Mouse (Mus musculus) midbrain, embryonic 10.5 days (tissue): Measurements from ENCODE around the gene Hydin. TPM values are rescaled to one million over a fixed set of nuclear protein-coding genes. Genes with fewer than 3 reads are reported as not detected.
A peak's percentile ranks its signal among the peaks of the same experiment; 100 is the strongest.

ENCODE experiments used
- DNase-seq: peaks from one replicate; pipeline ENCODE4 v3.0.0-alpha.2; 2017; ENCODE audit warnings: low spot score
- H3K27ac ChIP-seq: fragments of 300-500 bp; sonication (generic); replicated peaks from 2 replicates; pipeline ENCODE4 v1.5.1; 2016; ENCODE audit warnings: mild to moderate bottlenecking
- H3K27me3 ChIP-seq: fragments of 300-500 bp; sonication (generic); 2 replicates; pipeline ENCODE4 v1.6.1; 2016; ENCODE audit warnings: low read depth, mild to moderate bottlenecking; ENCODE audit not compliant: poor library complexity, severe bottlenecking
- H3K36me3 ChIP-seq: fragments of 300-500 bp; sonication (generic); 2 replicates; pipeline ENCODE4 v1.6.1; 2016; ENCODE audit warnings: mild to moderate bottlenecking, moderate library complexity
- H3K4me1 ChIP-seq: fragments of 300-500 bp; sonication (generic); 2 replicates; pipeline ENCODE4 v1.6.1; 2016
- H3K4me3 ChIP-seq: fragments of 300-500 bp; sonication (generic); 2 replicates; pipeline ENCODE4 v1.5.1; 2016; ENCODE audit warnings: mild to moderate bottlenecking, moderate library complexity
- H3K9me3 ChIP-seq: fragments of 300-500 bp; sonication (generic); replicated peaks from 2 replicates; pipeline ENCODE4 v1.6.1; 2016; ENCODE audit warnings: mild to moderate bottlenecking
- WGBS: fragments of 180-500 bp; shearing (Covaris S2); methylation state at CpG from one replicate; pipeline ENCODE4 v1.1.7; 2016; 5-methylcytosine and 5-hydroxymethylcytosine counted together
- polyA plus RNA-seq: library from polyadenylated mRNA; unstranded; fragments of >200 nt; fragmentation: Nextera tagmentation; extraction: Ambion mirVana; gene quantifications from 2 replicates; pipeline ENCODE4 v1.2.1, GENCODE M21; 2016

The Hydin gene
- polyA plus RNA-seq, 1 experiment from 2014 or later = 0.05 TPM

- no peak for DNase-seq
- Histone ChIP-seq H3K4me3 (no peak overlapping the region), H3K27ac (no peak overlapping the region), H3K36me3 (no peaks in the 10 kb centered on the region), H3K27me3 (no peaks in the 10 kb centered on the region), H3K9me3 (no peaks in the 10 kb centered on the region), H3K4me1 (peaks cover 9% of the 10 kb centered on the region)
- 85% methylated on average over 6 of the region's 6 CpGs for WGBS
Observed at GRCm38 (mm10) chr8:110477256-110477655, 210.5 kb downstream of the Hydin start.

- Histone ChIP-seq H3K4me3 (no peak overlapping the region), H3K36me3 (no peaks in the 10 kb centered on the region), H3K27me3 (no peaks in the 10 kb centered on the region), H3K9me3 (no peaks in the 10 kb centered on the region), H3K4me1 (peaks cover 22% of the 10 kb centered on the region), H3K27ac (no peak overlapping the region)
- WGBS = 31% methylated on average over 6 of the region's 6 CpGs
- peak; percentile 35 for DNase-seq
Observed at GRCm38 (mm10) chr8:110478576-110478975, 211.8 kb downstream of the Hydin start.

GRCm38 (mm10) chr8:110479401-110479800, 212.6 kb downstream of the Hydin start:
- WGBS = 73% methylated on average over 12 of the region's 12 CpGs
- no peak overlapping the region for H3K27ac ChIP-seq
- DNase-seq = no peak

GRCm38 (mm10) chr8:110482275-110482674, 215.5 kb downstream of the Hydin start:
- Histone ChIP-seq H3K27me3 (no peaks in the 10 kb centered on the region), H3K9me3 (no peaks in the 10 kb centered on the region), H3K4me1 (peaks cover 23% of the 10 kb centered on the region), H3K27ac (0 out of 2 replicates have a peak overlapping the region, but pooled peaks have one; percentile 28), H3K36me3 (no peaks in the 10 kb centered on the region), H3K4me3 (no peak overlapping the region)
- 12% methylated on average over 3 of the region's 3 CpGs for WGBS
- no peak for DNase-seq

More at GRCm38 (mm10) chr8:110479401-110479800, 212.6 kb downstream of the Hydin start:
- Histone ChIP-seq H3K4me1 (peaks cover 23% of the 10 kb centered on the region), H3K9me3 (no peaks in the 10 kb centered on the region), H3K4me3 (no peak overlapping the region), H3K36me3 (no peaks in the 10 kb centered on the region), H3K27me3 (no peaks in the 10 kb centered on the region)

- no peak for DNase-seq
- Histone ChIP-seq H3K4me1 (peaks cover 23% of the 10 kb centered on the region), H3K36me3 (no peaks in the 10 kb centered on the region), H3K9me3 (no peaks in the 10 kb centered on the region), H3K27me3 (no peaks in the 10 kb centered on the region), H3K27ac (no peak overlapping the region), H3K4me3 (no peak overlapping the region)
- 92% methylated on average over 13 of the region's 13 CpGs for WGBS
Observed at GRCm38 (mm10) chr8:110485234-110485633, 218.5 kb downstream of the Hydin start.

GRCm38 (mm10) chr8:110486020-110486419, 219.2 kb downstream of the Hydin start:
- 82% methylated on average over 13 of the region's 13 CpGs for WGBS
- no peaks in the 10 kb centered on the region for H3K27me3 ChIP-seq
- no peaks in the 10 kb centered on the region for H3K36me3 ChIP-seq
- peaks cover 23% of the 10 kb centered on the region for H3K4me1 ChIP-seq
- no peaks in the 10 kb centered on the region for H3K9me3 ChIP-seq
- no peak for DNase-seq
- no peak overlapping the region for H3K27ac ChIP-seq
- H3K4me3 ChIP-seq = no peak overlapping the region

GRCm38 (mm10) chr8:110487644-110488043, 220.9 kb downstream of the Hydin start:
- WGBS = 94% methylated on average over 6 of the region's 6 CpGs
- peaks cover 10% of the 10 kb centered on the region for H3K4me1 ChIP-seq
- no peaks in the 10 kb centered on the region for H3K9me3 ChIP-seq
- DNase-seq = no peak
- H3K36me3 ChIP-seq = no peaks in the 10 kb centered on the region
- no peak overlapping the region for H3K27ac ChIP-seq
- no peak overlapping the region for H3K4me3 ChIP-seq
- no peaks in the 10 kb centered on the region for H3K27me3 ChIP-seq

- Histone ChIP-seq H3K9me3 (no peaks in the 10 kb centered on the region), H3K36me3 (no peaks in the 10 kb centered on the region), H3K27ac (no peak overlapping the region), H3K4me3 (no peak overlapping the region), H3K4me1 (no peaks in the 10 kb centered on the region), H3K27me3 (no peaks in the 10 kb centered on the region)
- DNase-seq = no peak
- WGBS = 73% methylated on average over 4 of the region's 4 CpGs
Observed at GRCm38 (mm10) chr8:110489344-110489743, 222.6 kb downstream of the Hydin start.

- DNase-seq = no peak
- no peak overlapping the region for H3K4me3 ChIP-seq
- no peaks in the 10 kb centered on the region for H3K27me3 ChIP-seq
- WGBS = 88% methylated on average over 5 of the region's 5 CpGs
- no peaks in the 10 kb centered on the region for H3K36me3 ChIP-seq
- no peak overlapping the region for H3K27ac ChIP-seq
- H3K9me3 ChIP-seq = no peaks in the 10 kb centered on the region
- H3K4me1 ChIP-seq = no peaks in the 10 kb centered on the region
Observed at GRCm38 (mm10) chr8:110491118-110491517, 224.3 kb downstream of the Hydin start.

- H3K9me3 ChIP-seq = no peaks in the 10 kb centered on the region
- H3K27ac ChIP-seq = no peak overlapping the region
- WGBS = 87% methylated on average over 9 of the region's 9 CpGs
- DNase-seq = no peak
- no peak overlapping the region for H3K4me3 ChIP-seq
- no peaks in the 10 kb centered on the region for H3K36me3 ChIP-seq
- H3K4me1 ChIP-seq = peaks cover 3% of the 10 kb centered on the region
- H3K27me3 ChIP-seq = no peaks in the 10 kb centered on the region
Observed at GRCm38 (mm10) chr8:110496286-110496685, 229.5 kb downstream of the Hydin start.

GRCm38 (mm10) chr8:110500253-110500652, 233.5 kb downstream of the Hydin start:
- no peaks in the 10 kb centered on the region for H3K36me3 ChIP-seq
- H3K9me3 ChIP-seq = no peaks in the 10 kb centered on the region
- H3K27ac ChIP-seq = no peak overlapping the region
- H3K4me3 ChIP-seq = no peak overlapping the region
- H3K27me3 ChIP-seq = peaks cover 8% of the 10 kb centered on the region; the same call in 1 of the 2 replicates
- DNase-seq = peak; percentile 49
- 27% methylated on average over 10 of the region's 10 CpGs for WGBS
- H3K4me1 ChIP-seq = peaks cover 10% of the 10 kb centered on the region

- DNase-seq = no peak
- Histone ChIP-seq H3K36me3 (no peaks in the 10 kb centered on the region), H3K27ac (no peak overlapping the region), H3K27me3 (peaks cover 8% of the 10 kb centered on the region; the same call in 1 of the 2 replicates), H3K4me1 (peaks cover 10% of the 10 kb centered on the region), H3K9me3 (no peaks in the 10 kb centered on the region), H3K4me3 (no peak overlapping the region)
- 81% methylated on average over 6 of the region's 6 CpGs for WGBS
Observed at GRCm38 (mm10) chr8:110500661-110501060, 233.9 kb downstream of the Hydin start.

GRCm38 (mm10) chr8:110501330-110501729, 234.6 kb downstream of the Hydin start:
- Histone ChIP-seq H3K36me3 (no peaks in the 10 kb centered on the region), H3K4me3 (no peak overlapping the region), H3K27ac (no peak overlapping the region), H3K4me1 (peaks cover 10% of the 10 kb centered on the region), H3K9me3 (no peaks in the 10 kb centered on the region), H3K27me3 (peaks cover 8% of the 10 kb centered on the region; the same call in 1 of the 2 replicates)
- DNase-seq = no peak
- 87% methylated on average over 4 of the region's 4 CpGs for WGBS

GRCm38 (mm10) chr8:110502880-110503279, 236.1 kb downstream of the Hydin start:
- H3K27me3 ChIP-seq = peaks cover 8% of the 10 kb centered on the region; the same call in 1 of the 2 replicates
- 19% methylated on average over 10 of the region's 10 CpGs for WGBS
- peaks cover 10% of the 10 kb centered on the region for H3K4me1 ChIP-seq
- no peaks in the 10 kb centered on the region for H3K36me3 ChIP-seq
- no peaks in the 10 kb centered on the region for H3K9me3 ChIP-seq
- H3K27ac ChIP-seq = no peak overlapping the region
- H3K4me3 ChIP-seq = peak overlapping the region; percentile 26
- DNase-seq = no peak
